ENCODE assay signal across 8 mouse cellular contexts in genomic region chr9:42688143-42688542, GRCm38 (mm10).
DNase-seq lines count a peak whose midpoint lies in the region; ATAC-seq and TF ChIP-seq lines count a peak whose summit lies in the region.
"Had no signal": no experiment of that assay in that cellular context is flagged by ENCODE, and none has a peak within 500 bp of the region (broad histone marks: within the 10 kb centered on the region; RNA-seq: fewer than 3 reads in every experiment).

No protein-coding gene starts in this region.

- H3K4me3 ChIP-seq in CH12.LX (replicated peaks in 1 of 3; ENCODE audit: low read depth in 2 of 3, low read length in 2 of 3, poor library complexity in 1 of 3) = no peak overlapping the region
- H3K4me3 ChIP-seq: stomach, embryonic 15.5 days had no signal

- no peak overlapping the region for H3K9ac ChIP-seq in CH12.LX (ENCODE audit: insufficient read depth, low read depth)
- H3K9ac ChIP-seq: stomach, embryonic 15.5 days had no signal

- DNase-seq in A20 (ENCODE audit: low read depth, low spot score) (peak; percentile 55), CH12.LX (ENCODE audit: extremely low read depth) (peak; percentile 27)
- peak; percentile 12 for DNase-seq in c-Kit-positive CD71-negative TER-119-negative erythroid progenitor cells, embryonic 14.5 days (ENCODE audit: low read depth)
- peak; percentile 21 for DNase-seq in gastrocnemius, adult 18-20 months (ENCODE audit: low spot score)
- peak; percentile 32 to 71 for DNase-seq in layer of hippocampus, adult 18-20 months (ENCODE audit: low spot score in 2 of 2)
- DNase-seq in spleen, postnatal 4 days (ENCODE audit: low spot score in 2 of 2) = peak; percentile 44 to 84

- H3K4me1 ChIP-seq in CH12.LX (ENCODE audit: control insufficient read depth in 1 of 2, insufficient read depth in 2 of 2) = no peaks in the 10 kb centered on the region
- H3K4me1 ChIP-seq: stomach, embryonic 15.5 days had no signal

- no peak for TF ChIP-seq EP300 in CH12.LX (IDR thresholded peaks at IDR 0.05; ENCODE audit: low read length)

- no peaks in the 10 kb centered on the region for H3K9me3 ChIP-seq in CH12.LX (replicated peaks; ENCODE audit: low read length)
- H3K9me3 ChIP-seq: stomach, embryonic 15.5 days had no signal

- no peaks in the 10 kb centered on the region for H3K36me3 ChIP-seq in CH12.LX (replicated peaks in 1 of 2; ENCODE audit: control insufficient read depth in 1 of 2, insufficient read depth in 1 of 2, low read length in 1 of 2)
- H3K36me3 ChIP-seq: stomach, embryonic 15.5 days had no signal

- dilution Hi-C loops in CH12.LX (cut with MboI; ENCODE audit: extremely low pct_ligation_motif_present, extremely low pct_unique_long_range_greater_than_20kb, low sequenced_read_pairs) = no loop called here

- no peak overlapping the region for H3K27ac ChIP-seq in CH12.LX (ENCODE audit: insufficient read depth, low read depth)
- H3K27ac ChIP-seq: stomach, embryonic 15.5 days had no signal

- in situ Hi-C loops in CH12.LX (cut with MboI; ENCODE audit: low pct_ligation_motif_present, low pct_unique_long_range_greater_than_20kb, low sequenced_read_pairs) = no loop called here

- peak; percentile 52; the same call in 1 of the 2 replicates for ATAC-seq in megakaryocyte, adult 5-6 weeks (ENCODE audit: poor library complexity, severe bottlenecking)

- peaks cover 89% of the 10 kb centered on the region for H3K27me3 ChIP-seq in CH12.LX (replicated peaks)
- H3K27me3 ChIP-seq: stomach, embryonic 15.5 days had no signal

- no peaks in the 10 kb centered on the region for H3K79me2 ChIP-seq in CH12.LX (replicated peaks; ENCODE audit: control insufficient read depth, extremely low read depth, insufficient read depth, poor library complexity, severe bottlenecking)

- peak; percentile 54 for TF ChIP-seq RAD21 in CH12.LX (IDR thresholded peaks at IDR 0.05; ENCODE audit: low read depth, low read length)

- TF ChIP-seq CTCF in CH12.LX (conservative IDR thresholded peaks at IDR 0.05 in 1 of 2, IDR thresholded peaks at IDR 0.05 in 1 of 2; ENCODE audit: low read depth in 2 of 2, low read length in 2 of 2) = peak; percentile 78 to 93

- no peak overlapping the region for H3K4me2 ChIP-seq in CH12.LX (ENCODE audit: insufficient read depth, low read depth, poor library complexity, severe bottlenecking)
- H3K4me2 ChIP-seq: stomach, embryonic 15.5 days had no signal

- no peak for TF ChIP-seq POLR2A in CH12.LX (IDR thresholded peaks at IDR 0.05; ENCODE audit: low read depth, low read length)

TF ChIP-seq in CH12.LX, 34 proteins besides CTCF, POLR2A, EP300 and RAD21:
- TF ChIP-seq JUND (conservative IDR thresholded peaks at IDR 0.05; ENCODE audit: low read depth, low read length) = no peak
- TF ChIP-seq SMC3 (IDR thresholded peaks at IDR 0.05; ENCODE audit: low read depth, low read length) = peak; percentile 79
TF ChIP-seq in CH12.LX: peak in this region for 1.

Comparison
In these comparisons a context has a peak if more than half of its experiments do, and no peak if none do; other contexts are left out.
1. DNase-seq: peak in every context shown above with its lines; median percentile 64 in spleen, postnatal 4 days; 55 in A20; 52 in layer of hippocampus, adult 18-20 months; 27 in CH12.LX; 21 in gastrocnemius, adult 18-20 months; 12 in c-Kit-positive CD71-negative TER-119-negative erythroid progenitor cells, embryonic 14.5 days.